Mouse (Mus musculus): ENCODE data around the gene Sipa1l2.

Sipa1l2 gene

GRCm38 (mm10) chr8:125576127-125576526 is 6.5 kb upstream of the Sipa1l2 start:
- DNase-seq = no peak

GRCm38 (mm10) chr8:125574280-125574679 is 4.7 kb upstream of the Sipa1l2 start:
- peak; percentile 73 for DNase-seq

- peak; percentile 80 for DNase-seq
Observed at GRCm38 (mm10) chr8:125572246-125572645, 2.6 kb upstream of the Sipa1l2 start.

GRCm38 (mm10) chr8:125570835-125571465 is 1.3 kb upstream of the Sipa1l2 start:
- DNase-seq = peak; percentile 61

GRCm38 (mm10) chr8:125570389-125570788 is 781 bp upstream of the Sipa1l2 start:
- no peak for DNase-seq

- peak; percentile 83 for DNase-seq
Observed at GRCm38 (mm10) chr8:125568851-125569532, 616 bp downstream of the Sipa1l2 start.

GRCm38 (mm10) chr8:125568421-125568850 is 1.2 kb downstream of the Sipa1l2 start:
- no peak for DNase-seq

- peak; percentile 54 for DNase-seq
Observed at GRCm38 (mm10) chr8:125567569-125567968, 2.0 kb downstream of the Sipa1l2 start.

GRCm38 (mm10) chr8:125562878-125563277 is 6.7 kb downstream of the Sipa1l2 start:
- no peak for DNase-seq

- no peak for DNase-seq
Observed at GRCm38 (mm10) chr8:125560825-125561490, 8.7 kb downstream of the Sipa1l2 start.

GRCm38 (mm10) chr8:125559066-125559653 is 10.4 kb downstream of the Sipa1l2 start:
- no peak for DNase-seq

GRCm38 (mm10) chr8:125558109-125559065 is 11.2 kb downstream of the Sipa1l2 start:
- DNase-seq = peak; percentile 52

- no peak for DNase-seq
Observed at GRCm38 (mm10) chr8:125557391-125558108, 12.1 kb downstream of the Sipa1l2 start.

GRCm38 (mm10) chr8:125556706-125557105 is 12.9 kb downstream of the Sipa1l2 start:
- peak; percentile 57 for DNase-seq

- no peak for DNase-seq
Observed at GRCm38 (mm10) chr8:125550567-125550966, 19.0 kb downstream of the Sipa1l2 start.

GRCm38 (mm10) chr8:125547296-125547695 is 22.3 kb downstream of the Sipa1l2 start:
- no peak for DNase-seq

GRCm38 (mm10) chr8:125545866-125546265 is 23.7 kb downstream of the Sipa1l2 start:
- DNase-seq = no peak

GRCm38 (mm10) chr8:125542893-125543613 is 26.6 kb downstream of the Sipa1l2 start:
- DNase-seq = no peak

- DNase-seq = no peak
Observed at GRCm38 (mm10) chr8:125539056-125540013, 30.3 kb downstream of the Sipa1l2 start.

- DNase-seq = peak; percentile 51
Observed at GRCm38 (mm10) chr8:125538265-125538664, 31.3 kb downstream of the Sipa1l2 start.
